Mouse (Mus musculus): ENCODE data around the gene Zc2hc1b.

The Zc2hc1b gene

GRCm38 (mm10) chr10:13172798-13173221 is 5.0 kb downstream of the Zc2hc1b start:
- no peak for DNase-seq (ENCODE audit: low spot score in 2 of 2)

DNA sequence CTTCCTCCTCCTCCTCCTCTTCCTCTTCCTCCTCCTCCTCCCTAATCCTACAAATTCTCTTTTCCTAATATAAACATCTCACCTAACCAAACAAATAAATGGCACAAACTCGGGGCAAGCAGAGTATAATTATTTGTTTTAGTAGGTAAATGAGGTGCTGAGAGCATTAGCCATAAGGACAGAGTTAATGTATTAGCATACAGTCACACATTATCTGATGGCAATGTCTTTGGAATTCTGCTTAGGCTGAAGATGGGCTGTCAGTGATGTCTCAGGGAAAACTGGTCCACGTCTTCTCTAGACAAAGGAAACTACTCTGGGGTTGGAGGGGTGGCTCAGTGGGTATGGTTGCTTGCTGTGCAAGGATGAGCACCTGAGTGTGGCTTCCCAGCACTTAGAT is 6.4 kb downstream of the Zc2hc1b start:
- DNase-seq (ENCODE audit: low spot score in 2 of 2) = no peak

- DNase-seq (ENCODE audit: low spot score in 2 of 2) = no peak
These were observed 6.9 kb downstream of the Zc2hc1b start for GRCm38 (mm10) chr10:13170739-13171448.

GRCm38 (mm10) chr10:13168461-13168860 is 9.4 kb downstream of the Zc2hc1b start:
- DNase-seq (ENCODE audit: low spot score in 2 of 2) = no peak

- no peak for DNase-seq (ENCODE audit: low spot score in 2 of 2)
These were observed 15.8 kb downstream of the Zc2hc1b start for GRCm38 (mm10) chr10:13162031-13162430.

DNA sequence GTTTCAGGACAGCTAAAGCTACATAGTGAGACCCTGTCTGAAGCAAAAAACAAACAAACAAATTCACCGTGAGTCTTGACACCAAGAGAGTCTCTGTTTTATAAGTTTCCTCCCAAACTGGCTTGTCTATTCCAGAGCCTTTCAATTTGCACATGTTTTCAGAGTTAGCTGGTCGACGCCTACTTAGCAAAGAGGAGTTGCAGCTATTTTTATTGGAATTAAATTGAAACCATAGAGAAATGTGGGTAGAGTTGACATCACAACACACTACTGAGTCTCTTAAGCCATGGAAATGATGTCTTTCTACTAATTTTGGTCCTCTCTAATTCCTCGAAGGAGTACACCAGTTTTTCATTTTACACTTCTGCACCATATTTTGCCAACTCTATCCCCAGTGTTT is 16.9 kb downstream of the Zc2hc1b start:
- DNase-seq (ENCODE audit: low spot score in 2 of 2) = no peak

DNA sequence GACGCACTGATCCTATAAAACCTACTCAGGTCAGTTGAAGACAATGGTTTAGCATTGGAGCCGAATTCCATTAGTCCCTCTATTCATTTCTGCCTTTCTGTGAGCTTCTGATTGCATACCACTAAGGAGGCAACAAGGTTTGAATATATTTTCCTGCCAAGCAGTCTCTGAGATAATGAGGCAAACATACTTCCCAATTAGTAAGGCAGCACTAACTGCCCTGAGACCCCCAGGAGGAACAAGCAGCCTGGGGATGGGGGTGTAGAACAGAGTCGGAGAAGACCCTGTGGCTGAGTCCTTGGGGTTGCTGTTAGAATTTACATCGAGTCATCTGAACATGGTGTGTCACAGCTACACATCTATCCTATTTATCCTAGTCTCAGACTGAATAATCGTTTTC is 22.4 kb downstream of the Zc2hc1b start:
- DNase-seq (ENCODE audit: low spot score in 2 of 2) = no peak

DNA sequence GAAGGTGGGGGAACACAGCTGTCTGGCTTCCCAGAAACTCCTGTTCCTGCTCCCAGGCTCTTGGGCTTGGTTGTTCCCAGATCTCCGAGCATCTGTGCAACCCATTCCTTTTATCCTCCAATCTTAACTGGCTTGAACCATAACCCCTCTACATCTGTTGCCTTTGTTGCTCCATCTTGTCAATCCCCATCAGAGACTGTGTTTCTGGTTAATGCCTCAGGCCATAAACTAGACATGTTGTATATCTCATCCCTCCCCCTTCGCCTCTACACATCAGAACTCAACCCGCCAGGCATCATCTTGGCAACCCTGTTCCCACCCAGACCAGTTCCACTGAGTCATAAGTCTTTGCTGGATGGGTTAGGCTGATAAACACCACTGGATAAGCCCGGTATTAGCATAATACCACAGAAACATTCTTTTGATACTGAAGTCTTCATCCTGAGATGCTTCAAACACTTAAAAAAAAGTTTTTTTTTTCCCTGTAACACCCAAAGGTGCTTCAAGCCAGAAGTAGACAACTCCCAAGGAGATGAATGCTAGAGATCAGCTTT is 24.9 kb downstream of the Zc2hc1b start:
- DNase-seq (ENCODE audit: low spot score in 2 of 2) = no peak

- no peak for DNase-seq (ENCODE audit: low spot score in 2 of 2)
These were observed 26.5 kb downstream of the Zc2hc1b start for GRCm38 (mm10) chr10:13151353-13151752.

DNA sequence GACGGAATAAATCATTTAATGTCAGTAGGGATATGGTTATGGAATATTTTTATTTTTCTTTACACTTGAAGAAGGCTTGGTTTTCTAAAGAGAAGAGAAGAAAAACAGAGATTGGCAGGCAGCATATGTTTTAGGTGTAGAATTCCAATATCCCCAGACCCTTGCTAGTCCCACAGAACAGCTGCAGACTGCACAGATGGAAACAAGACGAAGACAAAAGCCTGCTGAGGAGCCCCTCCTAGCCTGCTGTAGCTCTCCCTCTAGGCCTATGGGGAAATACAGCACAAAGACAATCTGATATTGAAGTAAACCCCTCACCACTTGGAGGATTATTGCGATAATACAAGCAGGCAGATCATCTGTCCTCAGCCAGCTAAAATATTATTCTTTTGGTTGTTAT is 27.4 kb downstream of the Zc2hc1b start:
- DNase-seq (ENCODE audit: low spot score in 2 of 2) = no peak

- DNase-seq (ENCODE audit: low spot score in 2 of 2) = no peak
These were observed 37.4 kb downstream of the Zc2hc1b start for GRCm38 (mm10) chr10:13140434-13140833.

DNA sequence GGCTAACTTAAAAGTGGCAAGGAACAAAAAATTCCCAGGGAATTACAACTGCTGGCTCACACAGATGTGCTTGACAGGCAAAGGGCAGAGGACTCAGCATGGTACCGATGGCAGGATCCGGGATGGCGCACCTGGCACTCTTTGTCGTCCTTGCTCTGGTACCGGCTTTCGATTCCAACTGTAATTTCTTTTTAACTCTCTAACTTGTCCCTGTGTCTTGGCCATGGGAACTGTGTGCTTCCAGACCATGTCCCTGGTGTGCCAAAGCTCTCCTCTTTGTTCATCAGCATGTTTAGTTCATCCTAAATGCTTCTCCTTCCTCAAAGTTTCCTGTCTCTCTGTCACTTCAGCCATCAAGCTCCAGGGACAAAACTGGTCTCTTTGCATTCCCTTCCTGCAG is 39.9 kb downstream of the Zc2hc1b start:
- DNase-seq (ENCODE audit: low spot score in 2 of 2) = no peak

DNA sequence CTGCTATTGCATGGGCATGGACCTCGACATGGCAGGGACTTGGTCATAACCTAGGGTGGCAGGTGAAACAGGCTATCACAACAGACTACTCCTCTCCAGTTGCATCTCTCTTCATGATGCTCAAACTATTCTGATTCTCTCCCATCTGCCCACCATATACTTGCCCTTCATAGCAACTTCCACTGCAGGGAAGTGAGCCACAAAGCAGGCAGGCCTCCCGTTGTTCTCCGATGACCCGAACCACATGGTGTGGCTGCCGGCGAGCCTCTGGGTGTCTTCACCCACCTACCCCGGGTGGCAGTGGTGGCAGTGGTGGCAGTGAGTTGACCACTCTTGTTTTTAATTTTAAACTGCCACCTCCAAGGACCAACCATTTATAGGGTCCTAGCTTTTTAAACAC is 42.1 kb downstream of the Zc2hc1b start:
- no peak for DNase-seq (ENCODE audit: low spot score in 2 of 2)

DNA sequence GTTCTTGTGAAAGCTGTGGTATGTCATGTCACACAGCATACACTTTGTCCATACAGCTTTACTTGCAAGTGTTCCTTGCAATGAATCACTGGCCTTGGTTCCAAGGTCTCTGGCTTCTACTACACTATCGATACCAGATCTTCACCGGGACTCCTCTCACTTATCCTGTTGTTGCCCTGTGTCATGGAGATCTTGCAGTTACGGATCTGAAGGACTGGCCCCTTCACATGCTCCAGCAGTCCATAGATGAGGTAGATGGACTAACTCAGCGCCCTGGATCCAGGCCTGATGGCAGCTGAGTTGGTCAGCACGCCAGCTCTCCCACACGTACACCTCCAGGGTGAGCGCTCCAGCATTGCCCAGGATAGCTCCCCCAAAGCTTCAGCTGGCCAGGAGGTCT is 42.5 kb downstream of the Zc2hc1b start:
- DNase-seq (ENCODE audit: low spot score in 2 of 2) = no peak

GRCm38 (mm10) chr10:13133850-13134249 is 44.0 kb downstream of the Zc2hc1b start:
- DNase-seq (ENCODE audit: low spot score in 2 of 2) = no peak

GRCm38 (mm10) chr10:13127946-13128345 is 49.9 kb downstream of the Zc2hc1b start:
- DNase-seq (ENCODE audit: low spot score in 2 of 2) = no peak

DNA sequence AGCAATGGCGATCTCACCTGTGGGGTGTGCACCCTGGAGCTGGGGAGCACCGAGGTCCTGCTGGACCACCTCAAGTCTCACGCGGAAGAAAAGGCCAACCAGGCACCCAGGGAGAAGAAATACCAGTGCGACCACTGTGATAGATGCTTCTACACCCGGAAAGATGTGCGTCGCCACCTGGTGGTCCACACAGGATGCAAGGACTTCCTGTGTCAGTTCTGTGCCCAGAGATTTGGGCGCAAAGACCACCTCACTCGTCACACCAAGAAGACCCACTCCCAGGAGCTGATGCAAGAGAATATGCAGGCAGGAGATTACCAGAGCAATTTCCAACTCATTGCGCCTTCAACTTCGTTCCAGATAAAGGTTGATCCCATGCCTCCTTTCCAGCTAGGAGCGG is 50.5 kb downstream of the Zc2hc1b start:
- no peak for DNase-seq (ENCODE audit: low spot score in 2 of 2)

DNA sequence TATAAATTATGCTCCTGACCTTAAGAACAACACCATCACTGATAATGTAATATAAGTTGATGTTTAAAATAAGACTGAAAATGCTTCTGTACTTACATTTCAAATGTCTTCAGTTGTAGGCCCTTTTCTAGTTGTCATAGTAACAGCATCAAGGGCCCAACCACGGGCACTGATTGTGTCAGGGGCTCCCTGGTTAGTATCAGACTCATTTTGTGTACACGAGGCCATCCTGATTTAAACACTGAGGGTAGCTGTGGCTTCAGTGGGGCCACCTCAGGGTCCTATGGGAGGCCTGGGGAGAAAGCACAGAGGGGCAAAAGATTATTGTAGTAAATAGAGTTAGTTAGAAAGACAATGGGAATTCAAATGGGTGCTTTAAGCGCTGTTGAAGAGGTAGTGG is 52.0 kb downstream of the Zc2hc1b start:
- DNase-seq (ENCODE audit: low spot score in 2 of 2) = no peak

GRCm38 (mm10) chr10:13119300-13119699 is 58.5 kb downstream of the Zc2hc1b start:
- DNase-seq (ENCODE audit: low spot score in 2 of 2) = no peak

- no peak for DNase-seq (ENCODE audit: low spot score in 2 of 2)
These were observed 59.1 kb downstream of the Zc2hc1b start for GRCm38 (mm10) chr10:13118770-13119102.

GRCm38 (mm10) chr10:13118024-13118769 is 59.6 kb downstream of the Zc2hc1b start:
- no peak for DNase-seq (ENCODE audit: low spot score in 2 of 2)

- DNase-seq (ENCODE audit: low spot score in 2 of 2) = no peak
These were observed 60.8 kb downstream of the Zc2hc1b start for GRCm38 (mm10) chr10:13116706-13117665.

Data from spleen, postnatal 4 days (tissue).